Mouse (Mus musculus) macrophage (primary cell): ENCODE measurements around the gene Rel. TPM values are rescaled to one million over a fixed set of nuclear protein-coding genes. Genes with fewer than 3 reads are reported as not detected.
"Not testable (repeated sequence)": the region's sequence is repeated elsewhere in the genome, so short reads cannot be mapped to it uniquely, and the experiment has no call there.

Source experiments
- H3K27ac ChIP-seq: fragments of 350-480 bp; formaldehyde crosslinking; 2 replicates; pipeline ENCODE4 v1.9.0; 2021
- H3K36me3 ChIP-seq: fragments of 350-480 bp; formaldehyde crosslinking; 2 replicates; pipeline ENCODE4 v1.9.0; 2021; ENCODE audit errors: inconsistent target
- H3K4me3 ChIP-seq: fragments of 350-480 bp; formaldehyde crosslinking; 2 replicates; pipeline ENCODE4 v1.9.0; 2021; ENCODE audit errors: inconsistent target
- H3K79me2 ChIP-seq: fragments of 350-480 bp; formaldehyde crosslinking; 2 replicates; pipeline ENCODE4 v1.9.0; 2021; ENCODE audit errors: inconsistent target
- WGBS: methylation state at CpG from one replicate; pipeline ENCODE4 v1.1.7; 2026; ENCODE audit warnings: inconsistent platforms; ENCODE audit not compliant: missing documents; 5-methylcytosine and 5-hydroxymethylcytosine counted together
- polyA plus RNA-seq: library from polyadenylated mRNA; stranded (reverse); fragments of 250-400 nt; gene quantifications from 3 replicates; pipeline ENCODE4 v1.2.4, GENCODE M21; 2018; ENCODE audit warnings: inconsistent platforms

Rel gene
- polyA plus RNA-seq, 1 experiment from 2014 or later: 13.0 TPM

GRCm38 (mm10) chr11:23769033-23769432, 1.7 kb downstream of the Rel start:
- H3K36me3 ChIP-seq: no peaks in the 10 kb centered on the region
- H3K79me2 ChIP-seq: peaks cover 56% of the 10 kb centered on the region
- peak overlapping the region; percentile 92 for H3K27ac ChIP-seq
- peak overlapping the region; percentile 77 for H3K4me3 ChIP-seq

DNA sequence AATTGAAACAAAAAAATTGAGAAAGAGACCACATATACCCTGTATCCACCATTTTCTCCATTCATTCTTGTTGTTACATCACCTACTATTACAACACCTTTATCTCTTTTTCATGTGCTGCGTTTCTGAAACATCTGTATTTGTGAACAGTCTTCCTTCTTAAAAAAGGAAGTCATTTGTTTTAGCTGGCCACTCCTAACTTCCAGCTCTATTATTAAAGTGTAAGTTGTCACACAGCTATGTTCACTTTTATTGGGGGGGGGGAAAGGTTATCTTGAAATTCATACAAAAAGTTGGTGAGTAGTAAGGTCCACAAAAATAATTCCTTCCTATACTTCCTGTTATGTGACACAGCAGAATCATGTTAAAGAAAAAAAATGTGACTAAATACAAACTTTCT, 2.8 kb downstream of the Rel start:
- Histone ChIP-seq H3K79me2 (peaks cover 67% of the 10 kb centered on the region), H3K4me3 (no peak overlapping the region; the same call in 1 of the 2 replicates)
- WGBS: 0% methylated on average over 1 of the region's 1 CpGs

DNA sequence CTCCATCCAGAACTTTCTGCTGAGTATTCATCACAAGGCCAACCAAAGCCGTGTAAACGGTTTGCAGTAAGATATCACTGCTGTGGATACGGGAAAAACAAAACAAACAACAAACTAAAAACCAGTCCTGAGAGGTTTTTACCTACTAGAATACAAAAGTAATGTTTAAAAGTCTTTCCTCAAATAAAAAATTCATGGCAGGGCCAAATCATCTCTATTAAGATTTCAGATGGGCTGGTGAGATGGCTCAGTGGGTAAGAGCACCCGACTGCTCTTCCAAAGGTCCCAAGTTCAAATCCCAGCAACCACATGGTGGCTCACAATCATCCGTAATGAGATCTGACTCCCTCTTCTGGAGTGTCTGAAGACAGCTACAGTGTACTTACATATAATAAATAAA, 3.4 kb downstream of the Rel start:
- H3K27ac ChIP-seq, H3K36me3 ChIP-seq, H3K4me3 ChIP-seq: not testable (repeated sequence)
- 91% methylated on average over 3 of the region's 5 CpGs for whole genome bisulfite sequencing
- H3K79me2 ChIP-seq: peaks cover 72% of the 10 kb centered on the region

More for the DNA sequence above, 2.8 kb downstream of the Rel start:
- no peaks in the 10 kb centered on the region for H3K36me3 ChIP-seq
- H3K27ac ChIP-seq: peak overlapping the region; percentile 92

- peaks cover 100% of the 10 kb centered on the region for H3K79me2 ChIP-seq
- H3K4me3 ChIP-seq: no peak overlapping the region
- H3K36me3 ChIP-seq: peaks cover 14% of the 10 kb centered on the region
- H3K27ac ChIP-seq: no peak overlapping the region
- WGBS: 56% methylated on average over 2 of the region's 2 CpGs
Observed at GRCm38 (mm10) chr11:23762635-23763034, 8.1 kb downstream of the Rel start.

DNA sequence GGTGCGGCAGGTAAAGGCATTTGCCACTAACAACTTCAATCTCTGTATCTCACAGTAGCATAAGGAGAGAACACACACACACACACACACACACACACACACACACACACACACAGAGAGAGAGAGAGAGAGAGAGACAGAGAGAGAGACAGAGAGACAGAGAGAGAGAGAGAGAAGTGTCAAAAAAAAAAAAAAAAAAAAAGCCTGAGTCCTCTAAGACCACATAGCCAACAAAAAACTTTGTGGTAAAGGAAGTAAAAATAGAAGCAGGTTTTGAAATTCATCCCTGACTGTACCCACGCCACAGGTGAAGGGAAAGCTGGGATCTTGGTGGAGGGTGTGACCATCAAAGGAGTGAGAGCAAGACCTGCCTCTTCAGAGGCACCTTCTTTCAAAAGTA, 12.6 kb downstream of the Rel start:
- H3K36me3 ChIP-seq: peaks cover 33% of the 10 kb centered on the region
- no peak overlapping the region for H3K27ac ChIP-seq
- no peak overlapping the region for H3K4me3 ChIP-seq
- H3K79me2 ChIP-seq: peaks cover 100% of the 10 kb centered on the region
- WGBS: 0% methylated on average over 1 of the region's 2 CpGs

DNA sequence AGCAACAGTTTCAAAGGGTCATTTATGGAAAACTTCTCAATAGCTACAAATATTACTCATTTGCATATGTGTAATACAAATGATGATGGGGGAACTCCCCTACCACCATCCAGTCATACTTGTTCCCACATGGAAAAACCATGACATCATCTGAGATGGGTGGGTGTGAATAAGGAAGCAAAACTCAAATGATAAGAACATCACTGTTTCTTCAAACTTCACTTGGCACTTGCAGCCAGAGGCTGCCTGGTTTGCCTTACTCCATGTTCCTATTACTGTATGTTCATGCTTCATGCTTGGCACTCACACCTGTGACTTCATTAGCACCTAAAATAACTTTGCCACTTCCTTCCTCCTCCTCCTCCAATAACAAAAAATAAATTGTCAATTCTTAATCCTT, 16.4 kb downstream of the Rel start:
- H3K79me2 ChIP-seq: peaks cover 100% of the 10 kb centered on the region
- H3K27ac ChIP-seq: no peak overlapping the region
- H3K4me3 ChIP-seq: no peak overlapping the region
- H3K36me3 ChIP-seq: peaks cover 45% of the 10 kb centered on the region

DNA sequence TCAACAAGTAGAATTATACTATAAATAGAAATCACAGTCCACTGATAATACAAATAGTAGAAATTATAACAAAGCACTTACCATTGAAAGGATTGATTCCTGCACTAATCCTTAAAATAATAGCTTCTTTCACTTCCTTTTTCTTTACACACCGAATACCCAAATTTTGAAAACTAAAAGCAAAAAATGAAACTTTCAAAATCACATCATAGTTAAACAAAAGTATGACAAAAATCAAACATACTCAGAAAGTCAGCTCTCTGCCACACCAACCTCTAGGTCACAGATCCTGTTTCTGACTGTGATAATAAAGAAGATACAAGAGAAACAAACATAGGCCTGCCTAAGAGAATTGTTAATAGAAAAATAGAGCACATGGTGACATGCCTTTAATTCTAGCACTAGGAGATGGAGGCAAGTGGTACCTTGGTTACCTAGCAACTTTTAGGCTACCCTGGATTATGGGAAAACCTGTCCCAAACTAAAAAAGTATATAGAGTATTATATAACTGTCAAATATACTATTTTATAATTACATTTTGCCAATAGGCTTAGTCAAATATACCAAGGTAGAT, 17.5 kb downstream of the Rel start:
- Histone ChIP-seq H3K79me2 (peaks cover 94% of the 10 kb centered on the region), H3K36me3 (peaks cover 49% of the 10 kb centered on the region), H3K4me3 (no peak overlapping the region), H3K27ac (no peak overlapping the region)
- WGBS: 14% methylated on average over 1 of the region's 1 CpGs

DNA sequence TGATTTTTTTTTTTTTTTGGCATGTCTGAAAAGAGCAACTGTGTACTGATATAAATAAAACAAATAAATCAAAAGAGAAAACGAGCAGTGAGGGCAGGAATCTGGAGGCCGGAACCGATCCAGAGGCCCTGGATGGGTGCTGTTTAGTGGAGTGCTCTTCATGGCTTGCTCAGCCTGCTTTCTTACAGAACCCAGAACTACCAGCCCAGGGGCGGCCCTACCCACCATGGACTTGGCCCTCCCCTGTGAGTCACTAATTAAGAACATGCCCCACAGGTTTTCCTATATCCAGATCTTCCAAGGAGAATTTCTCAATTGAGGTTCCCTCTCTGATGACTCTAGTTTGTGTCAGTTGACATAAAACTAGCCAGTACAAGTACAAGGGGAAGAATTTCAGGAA, 24.7 kb downstream of the Rel start:
- Histone ChIP-seq H3K36me3 (peaks cover 81% of the 10 kb centered on the region), H3K79me2 (peaks cover 23% of the 10 kb centered on the region), H3K4me3 (no peak overlapping the region), H3K27ac (no peak overlapping the region)
- 95% methylated on average over 4 of the region's 4 CpGs for WGBS

GRCm38 (mm10) chr11:23744352-23744751, 26.4 kb downstream of the Rel start:
- WGBS: 96% methylated on average over 3 of the region's 3 CpGs
- no peak overlapping the region for H3K27ac ChIP-seq
- peaks cover 5% of the 10 kb centered on the region; the same call in 1 of the 2 replicates for H3K79me2 ChIP-seq
- H3K4me3 ChIP-seq: no peak overlapping the region
- H3K36me3 ChIP-seq: peaks cover 91% of the 10 kb centered on the region

DNA sequence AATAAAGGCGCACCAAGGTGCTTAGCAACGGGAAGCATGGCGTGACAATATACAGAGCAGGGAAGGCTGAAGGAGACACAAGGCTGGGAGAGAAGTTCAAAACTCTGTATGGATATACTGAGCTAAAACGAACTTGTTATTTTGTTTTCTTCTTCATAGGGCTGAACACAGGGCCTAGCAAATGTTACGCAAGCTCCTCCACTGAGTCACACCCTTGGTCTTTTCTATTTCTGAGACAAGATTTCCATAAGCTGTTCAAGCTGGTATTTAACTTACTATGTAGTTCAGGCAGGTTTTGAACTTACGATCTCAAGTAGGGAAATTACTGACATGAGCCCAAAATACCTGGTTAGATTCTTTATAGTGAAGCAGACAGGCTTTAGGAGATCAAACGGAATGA, 29.4 kb downstream of the Rel start:
- no peak overlapping the region for H3K27ac ChIP-seq
- no peaks in the 10 kb centered on the region; the same call in 1 of the 2 replicates for H3K79me2 ChIP-seq
- WGBS: 92% methylated on average over 7 of the region's 7 CpGs
- H3K36me3 ChIP-seq: peaks cover 81% of the 10 kb centered on the region
- no peak overlapping the region for H3K4me3 ChIP-seq

DNA sequence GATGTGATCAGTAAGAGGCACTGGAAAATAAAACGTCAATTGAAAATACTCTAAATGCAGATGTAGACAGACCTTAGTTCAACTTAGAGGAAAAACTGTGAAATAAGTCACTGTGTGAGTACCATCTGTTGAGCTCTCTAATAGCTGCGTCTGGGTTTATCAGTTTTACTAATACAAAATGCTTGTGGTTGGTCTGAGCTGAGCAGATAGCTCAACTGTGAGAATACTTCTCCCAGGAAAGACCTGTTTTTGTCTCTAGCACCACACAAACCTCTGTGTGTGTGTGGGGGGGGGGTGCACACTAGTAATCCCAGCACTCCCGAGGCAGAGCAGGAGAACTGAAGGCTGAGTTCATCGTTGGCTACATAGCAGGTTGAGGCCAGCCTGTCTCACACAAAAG, 29.9 kb downstream of the Rel start:
- H3K4me3 ChIP-seq: no peak overlapping the region
- 95% methylated on average over 4 of the region's 4 CpGs for WGBS
- no peak overlapping the region for H3K27ac ChIP-seq
- peaks cover 79% of the 10 kb centered on the region for H3K36me3 ChIP-seq
- no peaks in the 10 kb centered on the region; the same call in 1 of the 2 replicates for H3K79me2 ChIP-seq

DNA sequence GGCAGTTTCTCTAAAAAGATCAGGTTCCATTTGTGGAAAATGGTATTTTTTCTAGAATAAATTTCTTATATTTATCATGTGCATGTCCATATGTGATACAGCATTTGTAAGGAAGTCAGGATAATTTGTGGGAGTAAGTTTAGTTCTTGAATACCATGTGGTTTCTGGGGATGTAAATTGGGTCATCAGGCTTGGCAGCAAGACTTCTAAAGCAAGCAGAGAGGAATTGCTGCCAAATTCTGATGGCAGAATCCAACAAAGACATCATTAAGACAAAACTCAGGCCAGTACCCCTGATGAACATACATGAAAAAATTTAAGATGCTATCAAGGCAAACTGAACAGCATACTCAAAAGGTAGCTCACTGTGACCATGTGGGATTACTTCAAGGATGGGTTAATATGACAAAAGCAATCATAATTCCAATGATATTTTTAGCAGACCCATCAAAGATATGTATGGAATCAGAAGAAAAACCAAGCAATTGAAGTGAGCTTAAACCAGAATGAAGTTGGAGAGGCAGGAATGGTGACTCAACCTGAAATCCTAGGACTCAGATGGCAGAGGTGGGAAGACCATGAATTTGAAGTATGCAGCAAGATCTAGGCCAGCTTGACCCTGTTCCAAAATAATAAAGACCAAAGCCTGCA, 34.8 kb downstream of the Rel start:
- H3K4me3 ChIP-seq: no peak overlapping the region
- H3K27ac ChIP-seq: no peak overlapping the region
- peaks cover 43% of the 10 kb centered on the region for H3K36me3 ChIP-seq
- H3K79me2 ChIP-seq: no peaks in the 10 kb centered on the region

DNA sequence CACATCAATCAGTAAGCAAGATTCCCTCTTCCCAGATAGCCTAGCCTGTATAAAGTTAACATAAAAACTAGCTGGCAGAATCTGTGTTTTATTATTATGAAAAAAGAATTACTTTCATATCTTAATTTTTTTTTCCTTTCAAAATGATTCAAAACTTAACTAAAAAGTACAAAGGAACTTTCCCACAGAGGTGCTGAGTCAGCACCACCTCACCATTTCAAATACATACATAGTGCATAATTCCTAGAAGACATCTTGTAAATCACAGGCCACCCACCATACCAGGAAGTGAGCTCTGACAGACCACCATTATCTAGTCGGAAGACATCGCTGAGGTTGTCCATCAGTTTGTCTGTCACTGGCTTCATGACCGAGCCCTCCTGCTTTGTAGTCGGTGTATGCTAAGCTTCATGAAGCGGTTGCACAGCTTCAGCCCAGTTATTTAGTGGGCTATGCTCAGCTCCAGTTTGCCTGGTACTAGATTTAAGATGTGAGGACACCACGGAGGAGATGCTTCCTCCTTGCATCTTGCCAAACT, 36.0 kb downstream of the Rel start:
- 92% methylated on average over 6 of the region's 6 CpGs for WGBS

GRCm38 (mm10) chr11:23732840-23733239, 37.9 kb downstream of the Rel start:
- WGBS: 90% methylated on average over 1 of the region's 1 CpGs
- H3K27ac ChIP-seq: no peak overlapping the region
- no peak overlapping the region for H3K4me3 ChIP-seq
- H3K36me3 ChIP-seq: peaks cover 27% of the 10 kb centered on the region; the same call in 1 of the 2 replicates
- no peaks in the 10 kb centered on the region for H3K79me2 ChIP-seq

More for the DNA sequence above, 36.0 kb downstream of the Rel start:
- H3K79me2 ChIP-seq: no peaks in the 10 kb centered on the region
- H3K36me3 ChIP-seq: peaks cover 33% of the 10 kb centered on the region
- no peak overlapping the region for H3K4me3 ChIP-seq
- H3K27ac ChIP-seq: no peak overlapping the region

- H3K36me3 ChIP-seq: peaks cover 39% of the 10 kb centered on the region
- no peaks in the 10 kb centered on the region for H3K79me2 ChIP-seq
- H3K4me3 ChIP-seq: no peak overlapping the region
- no peak overlapping the region for H3K27ac ChIP-seq
- 95% methylated on average over 4 of the region's 4 CpGs for WGBS
Observed at GRCm38 (mm10) chr11:23730120-23730519, 40.6 kb downstream of the Rel start.
